Mouse (Mus musculus) testis, adult 2 months (tissue): ENCODE data around the gene D230025D16Rik. TPM values are rescaled to one million over a fixed set of nuclear protein-coding genes. Genes with fewer than 3 reads are reported as not detected.

ENCODE experiments used
- H3K27ac ChIP-seq: fragments of 200-500 bp; 2 replicates; pipeline ENCODE4 v1.5.1; 2012; ENCODE audit warnings: low read depth, low read length; ENCODE audit not compliant: control insufficient read depth, insufficient read depth
- H3K27me3 ChIP-seq: fragments of 200-500 bp; 2 replicates; pipeline ENCODE4 v1.6.1; 2012; ENCODE audit warnings: mild to moderate bottlenecking, low read length, moderate library complexity; ENCODE audit not compliant: control insufficient read depth, insufficient read depth
- H3K36me3 ChIP-seq: fragments of 200-500 bp; 2 replicates; pipeline ENCODE4 v1.6.1; 2012; ENCODE audit warnings: mild to moderate bottlenecking, low read length; ENCODE audit not compliant: control insufficient read depth, insufficient read depth
- H3K4me1 ChIP-seq: fragments of 200-500 bp; 2 replicates; pipeline ENCODE4 v1.6.1; 2012; ENCODE audit warnings: low read length; ENCODE audit not compliant: control insufficient read depth, insufficient read depth
- H3K4me3 ChIP-seq: fragments of 200-500 bp; 2 replicates; pipeline ENCODE4 v1.5.1; 2012; ENCODE audit warnings: low read depth, mild to moderate bottlenecking, low read length, moderate library complexity, mixed read lengths; ENCODE audit not compliant: control insufficient read depth
- CTCF ChIP-seq: fragments of 200-500 bp; IDR thresholded peaks from 2 replicates; pipeline ENCODE4 v1.5.1; 2012; ENCODE audit warnings: low read depth, mild to moderate bottlenecking, inconsistent platforms, low read length, moderate library complexity; ENCODE audit not compliant: control insufficient read depth, insufficient read depth, insufficient replicate concordance
- POLR2A ChIP-seq: fragments of 200-500 bp; IDR thresholded peaks from 2 replicates; pipeline ENCODE4 v1.6.1; 2012; ENCODE audit warnings: low read depth, mild to moderate bottlenecking, inconsistent platforms, low read length, moderate library complexity; ENCODE audit not compliant: control insufficient read depth
- polyA plus RNA-seq: library from polyadenylated mRNA; depleted of rRNA; stranded (reverse); fragments of >200 nt; gene quantifications from 2 replicates; pipeline ENCODE4 v1.2.3, GENCODE M21; 2012

The D230025D16Rik gene
- polyA plus RNA-seq, 1 experiment = 7.8 TPM

GRCm38 (mm10) chr8:105264024-105264982 lies 39.4 kb downstream of the D230025D16Rik start, which contains the start of the genes Tradd and Fbxl8:
Gene Tradd, minus strand, starts transcription at chr8:105264609.
Gene Fbxl8, plus strand, starts transcription at chr8:105264648.
- peak within 1 kb of the TSS; percentile 82 for H3K4me3 ChIP-seq
- TF ChIP-seq POLR2A (no peak), CTCF (no peak)
- peaks cover 22% of the 10 kb centered on the region for H3K4me1 ChIP-seq
- no peak within 1 kb of the TSS for H3K27ac ChIP-seq
- H3K36me3 ChIP-seq = no peaks in the 10 kb centered on the region
- no peaks in the 10 kb centered on the region for H3K27me3 ChIP-seq

GRCm38 (mm10) chr8:105265128-105265527 lies 40.2 kb downstream of the D230025D16Rik start:
- no peak overlapping the region for H3K27ac ChIP-seq
- peaks cover 27% of the 10 kb centered on the region for H3K4me1 ChIP-seq
- peak overlapping the region; percentile 6; the same call in 1 of the 2 replicates for H3K4me3 ChIP-seq
- no peak for TF ChIP-seq POLR2A
- TF ChIP-seq CTCF = no peak
- no peaks in the 10 kb centered on the region for H3K36me3 ChIP-seq
- H3K27me3 ChIP-seq = no peaks in the 10 kb centered on the region

GRCm38 (mm10) chr8:105266775-105267174 lies 41.8 kb downstream of the D230025D16Rik start:
- H3K4me3 ChIP-seq = no peak overlapping the region

GRCm38 (mm10) chr8:105268342-105269074 lies 43.6 kb downstream of the D230025D16Rik start:
- H3K27ac ChIP-seq = no peak overlapping the region
- peak overlapping the region; percentile 49 for H3K4me3 ChIP-seq
- H3K36me3 ChIP-seq = no peaks in the 10 kb centered on the region
- H3K27me3 ChIP-seq = no peaks in the 10 kb centered on the region
- H3K4me1 ChIP-seq = peaks cover 34% of the 10 kb centered on the region
- TF ChIP-seq POLR2A = no peak
- no peak for TF ChIP-seq CTCF

More at GRCm38 (mm10) chr8:105266775-105267174, 41.8 kb downstream of the D230025D16Rik start:
- Histone ChIP-seq H3K4me1 (peaks cover 34% of the 10 kb centered on the region), H3K36me3 (no peaks in the 10 kb centered on the region), H3K27me3 (no peaks in the 10 kb centered on the region), H3K27ac (no peak overlapping the region)
- no peak for TF ChIP-seq CTCF
- no peak for TF ChIP-seq POLR2A

GRCm38 (mm10) chr8:105269075-105269458 lies 44.1 kb downstream of the D230025D16Rik start:
- H3K27ac ChIP-seq = no peak overlapping the region
- peaks cover 30% of the 10 kb centered on the region for H3K4me1 ChIP-seq
- H3K4me3 ChIP-seq = peak overlapping the region; percentile 49
- H3K36me3 ChIP-seq = no peaks in the 10 kb centered on the region
- no peak for TF ChIP-seq CTCF
- TF ChIP-seq POLR2A = no peak
- H3K27me3 ChIP-seq = no peaks in the 10 kb centered on the region

- peak within 1 kb of the TSS; percentile 49 for H3K4me3 ChIP-seq
- no peaks in the 10 kb centered on the region for H3K27me3 ChIP-seq
- H3K27ac ChIP-seq = no peak within 1 kb of the TSS
- TF ChIP-seq POLR2A = no peak
- TF ChIP-seq CTCF = no peak
- H3K36me3 ChIP-seq = no peaks in the 10 kb centered on the region
- peaks cover 30% of the 10 kb centered on the region for H3K4me1 ChIP-seq
Observed at GRCm38 (mm10) chr8:105269461-105269947, 44.6 kb downstream of the D230025D16Rik start, which contains the start of gene Hsf4. Gene Hsf4, plus strand, starts transcription at chr8:105269801.
